Mouse (Mus musculus) myocyte (in vitro differentiated cells): ENCODE measurements around the gene Ttf1.
A peak's percentile ranks its signal among the peaks of the same experiment; 100 is the strongest.

ENCODE experiments used
- MAX ChIP-seq: IDR thresholded peaks from one replicate; pipeline ENCODE4 v1.6.1; 2011; ENCODE audit warnings: low read depth, mild to moderate bottlenecking, control low read depth
- MYOD1 ChIP-seq, 3 experiments: IDR thresholded peaks; one replicate each; pipeline ENCODE4 v1.6.1; 2011; ENCODE audit warnings: control low read depth in 2 of 3, low read depth in 2 of 3, mild to moderate bottlenecking in 2 of 3, moderate library complexity in 1 of 3; ENCODE audit not compliant: insufficient read length in 2 of 3, control insufficient read depth in 1 of 3
- POLR2A ChIP-seq: IDR thresholded peaks from one replicate; pipeline ENCODE4 v1.6.1; 2011; ENCODE audit warnings: low read depth, mild to moderate bottlenecking, control low read depth, moderate library complexity; ENCODE audit not compliant: insufficient read length
- TCF12 ChIP-seq: IDR thresholded peaks from one replicate; pipeline ENCODE4 v1.6.1; 2011; ENCODE audit warnings: mild to moderate bottlenecking, control low read depth; ENCODE audit not compliant: poor library complexity, insufficient read depth, severe bottlenecking

GRCm38 (mm10) chr2:29097465-29097864 is 37.4 kb downstream of the Ttf1 start:
- TF ChIP-seq MYOD1 (IDR thresholded peaks at IDR 0.05; ENCODE audit: control insufficient read depth in 1 of 3, insufficient read length in 2 of 3, low read depth in 2 of 3), result peak in 1 of 3 experiments; percentile 6
- no peak for TF ChIP-seq POLR2A
- no peak for TF ChIP-seq MAX
- no peak for TF ChIP-seq TCF12
